Mouse (Mus musculus) bone marrow, adult 2 months (tissue): ENCODE measurements around the gene Ankrd13b. TPM values are rescaled to one million over a fixed set of nuclear protein-coding genes. Genes with fewer than 3 reads are reported as not detected.

ENCODE experiments used
- H3K27ac ChIP-seq: fragments of 200-500 bp; 2 replicates; pipeline ENCODE4 v1.5.1; 2012; ENCODE audit warnings: low read depth, mild to moderate bottlenecking, control low read depth, inconsistent platforms, low read length; ENCODE audit not compliant: control insufficient read depth, poor library complexity, insufficient read depth
- H3K4me1 ChIP-seq: fragments of 200-500 bp; 2 replicates; pipeline ENCODE4 v1.6.1; 2011; ENCODE audit warnings: low read length; ENCODE audit not compliant: control insufficient read depth, insufficient read depth
- H3K4me3 ChIP-seq: fragments of 200-500 bp; replicated peaks from 2 replicates; pipeline ENCODE3; 2011; ENCODE audit warnings: mild to moderate bottlenecking, low read depth, low read length, control low read depth; ENCODE audit not compliant: control insufficient read depth
- CTCF ChIP-seq: fragments of 200-500 bp; IDR thresholded peaks from 2 replicates; pipeline ENCODE4 v1.5.1; 2011; ENCODE audit warnings: low read length, control low read depth; ENCODE audit not compliant: control insufficient read depth, insufficient read depth
- POLR2A ChIP-seq: fragments of 200-500 bp; IDR thresholded peaks from 2 replicates; pipeline ENCODE4 v1.6.1; 2011; ENCODE audit warnings: low read depth, mild to moderate bottlenecking, control low read depth, low read length, borderline replicate concordance; ENCODE audit not compliant: control insufficient read depth
- WGBS: fragments of 180-500 bp; shearing (Covaris S2); methylation state at CpG from one replicate; pipeline ENCODE4 v1.1.7; 2018; 5-methylcytosine and 5-hydroxymethylcytosine counted together
- polyA plus RNA-seq: library from polyadenylated mRNA; stranded (reverse); fragments of >200 nt; gene quantifications from 2 replicates; pipeline ENCODE4 v1.2.4, GENCODE M21; 2011; ENCODE audit warnings: low replicate concordance; ENCODE audit not compliant: missing spikeins, insufficient read depth, insufficient read length

Gene Ankrd13b
- polyA plus RNA-seq, 1 experiment, result 5.7 TPM

DNA sequence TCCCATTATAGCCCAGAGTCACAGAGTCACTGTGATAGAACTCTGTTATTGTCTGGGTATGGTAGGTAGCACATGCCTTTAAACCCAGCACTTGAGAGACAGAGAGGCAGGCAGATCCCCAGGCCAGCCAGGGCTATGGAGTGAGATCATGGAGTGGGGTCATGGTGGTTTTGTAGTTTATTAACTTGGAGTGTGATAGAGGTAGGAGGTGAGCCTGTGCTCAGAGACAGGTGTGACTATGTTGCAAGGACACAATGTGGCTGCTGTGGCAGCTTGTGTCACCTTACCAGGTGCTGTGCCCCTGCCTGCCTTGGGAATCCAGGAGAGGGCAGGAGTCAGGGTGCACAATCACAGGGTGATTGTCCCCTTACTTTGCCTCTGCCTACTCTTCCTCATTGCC, 6.0 kb upstream of the Ankrd13b start:
- TF ChIP-seq POLR2A (no peak), CTCF (no peak)
- no peak overlapping the region for H3K27ac ChIP-seq

DNA sequence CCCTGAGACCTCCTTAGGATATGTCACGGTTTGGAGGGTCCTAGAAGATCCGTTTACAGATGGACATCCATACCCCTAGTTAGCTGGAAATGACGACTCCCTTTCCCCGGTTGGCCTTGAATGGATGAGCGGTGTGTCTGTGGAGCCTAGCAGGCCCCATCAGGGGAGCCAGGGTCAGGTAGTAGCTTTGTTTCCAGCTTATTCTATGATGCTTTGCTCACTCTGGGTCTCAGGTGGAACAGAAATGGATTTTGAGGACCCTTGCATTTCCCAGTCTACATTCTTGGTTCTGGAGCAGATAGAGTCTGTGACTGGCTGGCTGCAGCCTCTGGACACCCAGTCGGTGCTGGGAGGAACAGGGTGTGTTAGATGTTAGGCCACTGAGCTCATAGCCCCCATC, 5.3 kb upstream of the Ankrd13b start:
- TF ChIP-seq CTCF (no peak), POLR2A (no peak)
- WGBS, result 79% methylated on average over 6 of the region's 6 CpGs
- no peak overlapping the region for H3K27ac ChIP-seq
- H3K4me1 ChIP-seq, result peaks cover 5% of the 10 kb centered on the region
- H3K4me3 ChIP-seq, result no peak overlapping the region

More for the DNA sequence above, 6.0 kb upstream of the Ankrd13b start:
- peaks cover 5% of the 10 kb centered on the region for H3K4me1 ChIP-seq
- H3K4me3 ChIP-seq, result no peak overlapping the region

DNA sequence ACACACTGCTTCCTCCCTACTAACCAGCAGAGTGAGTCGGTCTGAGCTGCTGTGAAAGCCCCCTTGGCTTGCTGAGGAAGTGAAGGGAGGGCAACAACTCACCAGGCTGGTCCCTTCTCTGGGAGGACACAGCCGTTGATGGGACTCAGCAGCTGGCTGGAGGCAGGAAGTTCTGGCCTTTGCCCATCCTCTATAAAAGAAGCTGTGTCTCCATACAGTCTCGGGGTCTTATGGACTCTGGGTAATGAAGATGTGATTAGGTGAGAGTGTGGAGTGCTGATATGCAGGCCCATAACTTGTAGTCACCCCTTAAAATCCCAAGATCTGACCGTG, 4.8 kb upstream of the Ankrd13b start:
- peak overlapping the region; percentile 81 for H3K4me3 ChIP-seq
- WGBS, result 17% methylated on average over 4 of the region's 4 CpGs
- H3K4me1 ChIP-seq, result peaks cover 5% of the 10 kb centered on the region
- no peak overlapping the region for H3K27ac ChIP-seq
- TF ChIP-seq POLR2A, result no peak
- TF ChIP-seq CTCF, result no peak

DNA sequence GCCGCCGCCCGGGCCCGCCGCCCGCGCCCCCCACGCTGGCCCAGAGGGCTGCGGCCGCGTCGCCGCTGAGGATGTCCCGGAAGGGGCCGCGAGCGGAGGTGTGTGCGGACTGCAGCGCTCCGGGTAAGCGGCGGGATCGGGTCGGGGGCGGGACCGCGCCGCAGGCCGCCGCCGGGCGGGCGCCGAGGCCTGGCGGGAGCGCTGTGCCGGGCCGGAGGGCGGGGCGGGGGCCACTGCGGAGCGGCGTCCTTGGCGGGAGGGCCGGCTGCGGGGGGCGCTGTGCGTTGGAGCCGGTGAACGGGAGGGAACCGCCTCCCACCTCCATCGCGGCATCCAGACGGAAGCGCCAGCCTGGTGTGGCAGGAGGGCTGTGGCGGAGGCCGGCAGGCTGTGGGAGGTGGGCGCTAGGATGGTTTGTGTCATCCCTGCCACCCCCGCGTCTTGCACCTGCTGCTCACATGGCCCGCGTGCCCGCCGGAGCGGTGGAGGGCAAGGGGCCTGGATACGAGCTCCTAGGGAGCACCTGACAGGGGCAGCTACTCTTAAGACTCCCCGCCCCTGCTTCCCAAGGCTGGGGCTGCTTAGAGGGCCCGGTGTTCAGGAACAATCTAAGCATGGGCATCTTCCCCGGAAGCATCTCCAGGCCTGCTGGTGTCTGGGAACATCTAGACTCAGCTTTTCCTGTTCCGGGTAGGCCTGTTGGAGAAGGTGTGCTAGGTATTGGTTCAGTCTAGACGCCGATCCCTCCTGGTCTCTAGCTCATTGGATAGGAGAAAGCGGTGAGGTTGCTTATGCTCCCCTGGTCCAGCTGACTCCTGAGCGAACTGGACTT, 4.2 kb upstream of the Ankrd13b start, which contains the start of gene Git1:
TSS of gene Git1 (plus strand) at position 51 of the 832 bp plus-strand sequence.
- TF ChIP-seq POLR2A (peak; percentile 42; the same call in 1 of the 2 replicates), CTCF (no peak)
- peak within 1 kb of the TSS; percentile 84 for H3K4me3 ChIP-seq
- 2% methylated on average over 73 of the region's 74 CpGs for WGBS
- peaks cover 5% of the 10 kb centered on the region; the same call in 1 of the 2 replicates for H3K4me1 ChIP-seq
- H3K27ac ChIP-seq, result peak within 1 kb of the TSS; percentile 65

DNA sequence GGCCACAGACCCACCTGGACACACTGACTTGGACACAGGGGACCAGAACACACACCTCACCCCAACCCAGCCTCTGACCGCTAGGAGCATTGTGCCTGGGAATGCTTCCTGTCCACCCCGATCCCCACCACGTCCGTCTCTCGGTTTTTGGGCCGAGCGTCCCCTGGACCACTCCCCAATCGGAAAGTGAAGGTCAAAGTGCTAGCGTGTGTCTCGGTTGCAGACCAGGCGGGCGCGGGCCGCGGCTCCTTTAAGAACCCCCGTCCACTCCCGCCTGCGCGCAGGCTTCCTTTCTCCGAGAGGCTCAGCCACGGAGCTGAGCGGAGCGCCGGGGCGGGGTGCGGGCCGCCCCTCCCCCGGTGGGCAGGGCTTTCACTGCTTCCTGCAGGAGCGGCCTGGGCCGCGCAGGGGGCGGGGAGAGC, 3.4 kb upstream of the Ankrd13b start:
- H3K4me3 ChIP-seq, result peak overlapping the region; percentile 84
- H3K27ac ChIP-seq, result peak overlapping the region; percentile 65
- peaks cover 5% of the 10 kb centered on the region; the same call in 1 of the 2 replicates for H3K4me1 ChIP-seq
- WGBS, result under 1% methylated on average over 32 of the region's 32 CpGs
- TF ChIP-seq POLR2A (peak; percentile 69; the same call in 1 of the 2 replicates), CTCF (0 out of 2 replicates have a peak, but pooled peaks have one; percentile 20)

DNA sequence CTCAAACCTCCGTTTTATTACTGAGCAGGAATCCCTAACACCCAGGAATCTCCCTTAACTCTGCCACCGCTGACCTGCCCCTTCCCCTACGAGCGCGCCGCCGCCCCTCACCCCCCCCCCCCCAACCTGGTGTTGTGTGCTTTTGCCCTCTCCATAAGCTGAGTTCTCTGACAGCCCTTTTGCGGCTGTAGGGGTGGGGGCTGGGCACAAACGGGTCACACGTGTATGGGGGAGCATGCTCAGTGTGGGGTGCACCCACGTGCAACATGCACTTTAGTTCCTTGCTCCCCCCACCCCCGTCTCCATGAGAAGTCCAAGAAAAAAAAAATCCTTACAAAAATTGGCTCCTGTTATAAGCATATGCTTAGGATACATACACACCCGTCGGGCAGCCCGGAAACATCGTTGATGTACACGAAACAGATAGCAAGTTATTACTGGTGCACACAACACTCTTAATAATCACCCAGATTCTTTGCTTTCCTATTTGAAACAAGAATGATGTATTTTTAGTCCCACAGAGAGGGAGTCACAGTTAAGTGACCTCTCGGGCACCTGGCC, 2.9 kb upstream of the Ankrd13b start:
- TF ChIP-seq POLR2A (no peak), CTCF (no peak)
- H3K4me1 ChIP-seq, result peaks cover 5% of the 10 kb centered on the region; the same call in 1 of the 2 replicates

DNA sequence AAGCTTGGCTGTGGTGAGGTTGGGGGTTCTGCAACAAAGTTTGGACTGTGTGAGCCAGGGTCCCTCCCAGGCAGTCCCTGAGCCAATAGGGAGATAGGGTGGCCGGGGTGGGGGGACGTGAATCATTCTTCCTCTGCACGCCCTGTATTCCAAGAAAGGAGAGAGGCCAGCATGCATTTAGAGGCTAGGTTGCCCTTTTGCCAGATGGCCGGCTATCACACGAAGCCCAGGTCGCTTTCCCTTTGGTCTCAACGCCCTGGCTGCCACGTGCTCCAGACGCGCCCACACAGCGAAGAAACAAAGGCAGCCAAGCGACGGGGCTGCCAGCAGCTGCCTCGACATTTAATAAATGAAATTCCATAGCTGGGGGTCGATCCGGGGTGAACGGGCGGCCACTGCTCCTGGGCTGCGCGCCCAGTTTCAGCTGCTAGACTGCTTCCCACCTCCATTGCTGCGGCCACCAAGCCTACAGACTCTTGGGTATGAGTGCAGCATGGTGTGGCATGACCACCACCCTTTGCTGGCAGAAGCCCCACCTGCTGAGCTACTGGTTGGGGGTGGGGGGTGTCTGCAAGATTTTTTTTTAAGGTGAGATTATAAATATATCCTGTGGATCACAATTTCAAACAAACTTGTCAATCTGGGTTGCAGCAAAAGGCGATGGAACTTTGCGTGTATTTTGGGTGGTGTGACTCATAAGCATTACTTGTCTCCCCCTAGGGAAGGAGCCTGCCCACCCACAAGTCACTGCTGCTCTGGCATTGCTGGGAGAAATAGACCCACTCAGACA, 2.2 kb upstream of the Ankrd13b start:
- WGBS, result under 1% methylated on average over 23 of the region's 23 CpGs
- Histone ChIP-seq H3K27ac (no peak overlapping the region), H3K4me1 (peaks cover 5% of the 10 kb centered on the region; the same call in 1 of the 2 replicates), H3K4me3 (peak overlapping the region; percentile 40)
- no peak for TF ChIP-seq POLR2A
- TF ChIP-seq CTCF, result no peak

More for the DNA sequence above, 2.9 kb upstream of the Ankrd13b start:
- H3K4me3 ChIP-seq, result peak overlapping the region; percentile 84
- WGBS, result 1% methylated on average over 15 of the region's 18 CpGs
- peak overlapping the region; percentile 65 for H3K27ac ChIP-seq

DNA sequence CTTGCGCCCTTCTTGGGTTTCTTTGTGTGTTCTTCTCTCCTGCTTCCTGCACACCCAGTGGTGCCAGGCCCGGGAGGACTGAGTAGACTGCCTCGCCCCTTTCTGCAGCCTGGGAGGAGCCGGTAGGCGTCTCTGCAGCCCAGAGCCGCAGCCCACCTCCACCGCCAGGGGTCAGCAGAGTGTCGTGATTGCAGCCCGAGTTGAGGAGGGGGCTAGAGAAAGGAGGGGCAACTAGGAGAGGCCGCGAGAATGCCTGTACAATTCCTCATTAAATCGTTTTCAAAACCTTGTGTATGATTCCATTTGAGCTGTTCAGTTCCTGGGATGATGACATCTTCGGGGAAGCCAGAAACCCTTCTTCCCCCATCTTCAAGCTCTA, 1.6 kb upstream of the Ankrd13b start:
- no peak overlapping the region for H3K4me3 ChIP-seq
- H3K27ac ChIP-seq, result no peak overlapping the region
- TF ChIP-seq POLR2A, result peak; percentile 23; the same call in 1 of the 2 replicates
- TF ChIP-seq CTCF, result peak; percentile 93
- peaks cover 5% of the 10 kb centered on the region; the same call in 1 of the 2 replicates for H3K4me1 ChIP-seq
- WGBS, result under 1% methylated on average over 13 of the region's 13 CpGs
